Mouse (Mus musculus) heart, embryonic 13.5 days (tissue): ENCODE measurements at regions not wholly inside any gene's neighbourhood (a gene's known extent, or its start where the extent isn't known, plus 50 kb on each side); places are given as distances from the start of the nearest gene placed in this dataset.

Source experiments
- ATAC-seq: fragments of 200-750 bp; cut with Nextera tagmentation; 2 replicates; pipeline ENCODE4 v1.8.0; 2017; ENCODE audit warnings: moderate TSS enrichment; ENCODE audit not compliant: insufficient number of reproducible peaks, low FRiP score, low TSS enrichment; ENCODE audit errors: extremely low read depth
- H3K27ac ChIP-seq: fragments of 300-500 bp; sonication (generic); replicated peaks from 2 replicates; pipeline ENCODE4 v1.5.1; 2015; ENCODE audit warnings: moderate library complexity, mild to moderate bottlenecking, inconsistent platforms
- H3K27me3 ChIP-seq: fragments of 300-500 bp; sonication (generic); replicated peaks from 2 replicates; pipeline ENCODE4 v1.6.1; 2015; ENCODE audit warnings: mild to moderate bottlenecking, inconsistent platforms
- H3K36me3 ChIP-seq: fragments of 300-500 bp; sonication (generic); 2 replicates; pipeline ENCODE4 v1.6.1; 2015; ENCODE audit warnings: mild to moderate bottlenecking, inconsistent platforms
- H3K4me1 ChIP-seq: fragments of 300-500 bp; sonication (generic); 2 replicates; pipeline ENCODE4 v1.6.1; 2015; ENCODE audit warnings: inconsistent platforms
- H3K4me2 ChIP-seq: fragments of 300-500 bp; sonication (generic); 2 replicates; pipeline ENCODE4 v1.6.1; 2015; ENCODE audit warnings: inconsistent platforms, mild to moderate bottlenecking, moderate library complexity
- H3K4me3 ChIP-seq: fragments of 300-500 bp; sonication (generic); 2 replicates; pipeline ENCODE4 v1.5.1; 2015; ENCODE audit warnings: moderate library complexity, mild to moderate bottlenecking, inconsistent platforms
- H3K9ac ChIP-seq: fragments of 300-500 bp; sonication (generic); 2 replicates; pipeline ENCODE4 v1.6.1; 2015; ENCODE audit warnings: inconsistent platforms, mild to moderate bottlenecking, moderate library complexity
- H3K9me3 ChIP-seq: fragments of 300-500 bp; sonication (generic); 2 replicates; pipeline ENCODE4 v1.6.1; 2016; ENCODE audit warnings: inconsistent platforms
- WGBS: fragments of 180-500 bp; shearing (Covaris S2); methylation state at CpG from one replicate; pipeline ENCODE4 v1.1.7; 2015; ENCODE audit warnings: mixed read lengths; 5-methylcytosine and 5-hydroxymethylcytosine counted together

GRCm38 (mm10) chr7:136452561-136452960 is 441.9 kb upstream of the Mgmt start:
- Histone ChIP-seq H3K4me1 (peaks cover 4% of the 10 kb centered on the region), H3K4me3 (no peak overlapping the region), H3K9ac (no peak overlapping the region), H3K4me2 (no peak overlapping the region), H3K9me3 (no peaks in the 10 kb centered on the region), H3K36me3 (no peaks in the 10 kb centered on the region), H3K27ac (no peak overlapping the region), H3K27me3 (peaks cover 40% of the 10 kb centered on the region)
- ATAC-seq = no peak
- WGBS = 70% methylated on average over 5 of the region's 5 CpGs

GRCm38 (mm10) chr7:136457171-136457570 is 437.2 kb upstream of the Mgmt start:
- Histone ChIP-seq H3K27ac (no peak overlapping the region), H3K4me3 (no peak overlapping the region), H3K27me3 (peaks cover 38% of the 10 kb centered on the region), H3K36me3 (no peaks in the 10 kb centered on the region), H3K9me3 (no peaks in the 10 kb centered on the region), H3K4me2 (no peak overlapping the region), H3K9ac (no peak overlapping the region), H3K4me1 (no peaks in the 10 kb centered on the region)
- no peak for ATAC-seq
- 30% methylated on average over 7 of the region's 7 CpGs for WGBS

GRCm38 (mm10) chr7:136457867-136458448 is 436.5 kb upstream of the Mgmt start:
- no peak for ATAC-seq
- no peaks in the 10 kb centered on the region for H3K4me1 ChIP-seq
- H3K4me3 ChIP-seq = no peak overlapping the region
- no peaks in the 10 kb centered on the region for H3K9me3 ChIP-seq
- no peaks in the 10 kb centered on the region for H3K36me3 ChIP-seq
- H3K27me3 ChIP-seq = peaks cover 31% of the 10 kb centered on the region
- H3K9ac ChIP-seq = no peak overlapping the region
- WGBS = 83% methylated on average over 10 of the region's 10 CpGs
- no peak overlapping the region for H3K4me2 ChIP-seq
- H3K27ac ChIP-seq = no peak overlapping the region

- 78% methylated on average over 4 of the region's 4 CpGs for WGBS
- H3K4me3 ChIP-seq = no peak overlapping the region
- peaks cover 32% of the 10 kb centered on the region for H3K27me3 ChIP-seq
- ATAC-seq = no peak
- no peak overlapping the region for H3K27ac ChIP-seq
- H3K4me1 ChIP-seq = peaks cover 19% of the 10 kb centered on the region
- no peaks in the 10 kb centered on the region for H3K9me3 ChIP-seq
- H3K36me3 ChIP-seq = no peaks in the 10 kb centered on the region
- H3K9ac ChIP-seq = no peak overlapping the region
- H3K4me2 ChIP-seq = no peak overlapping the region
Measured at GRCm38 (mm10) chr7:136477135-136477534, 417.3 kb upstream of the Mgmt start.

GRCm38 (mm10) chr7:136480641-136481202 is 413.7 kb upstream of the Mgmt start:
- 33% methylated on average over 13 of the region's 13 CpGs for WGBS
- no peak overlapping the region for H3K9ac ChIP-seq
- peaks cover 19% of the 10 kb centered on the region for H3K4me1 ChIP-seq
- H3K4me2 ChIP-seq = no peak overlapping the region; the same call in 1 of the 2 replicates
- no peaks in the 10 kb centered on the region for H3K36me3 ChIP-seq
- peaks cover 45% of the 10 kb centered on the region for H3K27me3 ChIP-seq
- H3K4me3 ChIP-seq = no peak overlapping the region
- ATAC-seq = peak; percentile 37; the same call in 1 of the 2 replicates
- no peaks in the 10 kb centered on the region for H3K9me3 ChIP-seq
- peak overlapping the region; percentile 62 for H3K27ac ChIP-seq

GRCm38 (mm10) chr7:136483237-136483636 is 411.2 kb upstream of the Mgmt start:
- Histone ChIP-seq H3K27ac (no peak overlapping the region), H3K4me3 (no peak overlapping the region), H3K4me1 (peaks cover 19% of the 10 kb centered on the region), H3K27me3 (peaks cover 57% of the 10 kb centered on the region), H3K9me3 (no peaks in the 10 kb centered on the region), H3K9ac (no peak overlapping the region), H3K36me3 (no peaks in the 10 kb centered on the region), H3K4me2 (no peak overlapping the region)
- no peak for ATAC-seq

GRCm38 (mm10) chr7:136487556-136487955 is 406.9 kb upstream of the Mgmt start:
- WGBS = 63% methylated on average over 5 of the region's 5 CpGs
- peaks cover 4% of the 10 kb centered on the region; the same call in 1 of the 2 replicates for H3K4me1 ChIP-seq
- H3K27ac ChIP-seq = no peak overlapping the region
- no peak for ATAC-seq
- no peaks in the 10 kb centered on the region for H3K36me3 ChIP-seq
- no peak overlapping the region for H3K9ac ChIP-seq
- peaks cover 72% of the 10 kb centered on the region for H3K27me3 ChIP-seq
- no peak overlapping the region for H3K4me3 ChIP-seq
- H3K9me3 ChIP-seq = no peaks in the 10 kb centered on the region
- no peak overlapping the region for H3K4me2 ChIP-seq

GRCm38 (mm10) chr7:136494862-136495261 is 399.6 kb upstream of the Mgmt start:
- no peaks in the 10 kb centered on the region for H3K36me3 ChIP-seq
- 51% methylated on average over 3 of the region's 3 CpGs for WGBS
- no peak overlapping the region for H3K9ac ChIP-seq
- H3K4me1 ChIP-seq = peaks cover 39% of the 10 kb centered on the region
- no peaks in the 10 kb centered on the region for H3K9me3 ChIP-seq
- 0 out of 2 replicates have a peak overlapping the region, but pooled peaks have one; percentile 1 for H3K27ac ChIP-seq
- H3K4me2 ChIP-seq = no peak overlapping the region
- H3K27me3 ChIP-seq = peaks cover 82% of the 10 kb centered on the region
- ATAC-seq = no peak
- H3K4me3 ChIP-seq = no peak overlapping the region

GRCm38 (mm10) chr7:136496335-136497242 is 397.8 kb upstream of the Mgmt start:
- Histone ChIP-seq H3K4me2 (peak overlapping the region; percentile 61), H3K27me3 (peaks cover 82% of the 10 kb centered on the region), H3K36me3 (no peaks in the 10 kb centered on the region), H3K9me3 (no peaks in the 10 kb centered on the region), H3K4me1 (peaks cover 36% of the 10 kb centered on the region), H3K4me3 (peak overlapping the region; percentile 32), H3K9ac (peak overlapping the region; percentile 64), H3K27ac (peak overlapping the region; percentile 66)
- 42% methylated on average over 19 of the region's 19 CpGs for WGBS
- no peak for ATAC-seq

GRCm38 (mm10) chr7:136500059-136500458 is 394.4 kb upstream of the Mgmt start:
- no peak for ATAC-seq
- H3K36me3 ChIP-seq = no peaks in the 10 kb centered on the region
- H3K9ac ChIP-seq = no peak overlapping the region
- H3K9me3 ChIP-seq = no peaks in the 10 kb centered on the region
- H3K4me3 ChIP-seq = no peak overlapping the region
- H3K27ac ChIP-seq = no peak overlapping the region
- peaks cover 51% of the 10 kb centered on the region for H3K4me1 ChIP-seq
- no peak overlapping the region for H3K4me2 ChIP-seq
- H3K27me3 ChIP-seq = peaks cover 72% of the 10 kb centered on the region
- WGBS = 79% methylated on average over 4 of the region's 4 CpGs

GRCm38 (mm10) chr7:136501094-136501493 is 393.3 kb upstream of the Mgmt start:
- no peak overlapping the region for H3K4me2 ChIP-seq
- no peak overlapping the region for H3K27ac ChIP-seq
- H3K27me3 ChIP-seq = peaks cover 76% of the 10 kb centered on the region
- no peak overlapping the region for H3K4me3 ChIP-seq
- H3K36me3 ChIP-seq = no peaks in the 10 kb centered on the region
- ATAC-seq = no peak
- peaks cover 41% of the 10 kb centered on the region for H3K4me1 ChIP-seq
- 86% methylated on average over 7 of the region's 7 CpGs for WGBS
- H3K9ac ChIP-seq = no peak overlapping the region
- no peaks in the 10 kb centered on the region for H3K9me3 ChIP-seq
